Mouse (Mus musculus) hindbrain, embryonic 11.5 days (tissue): ENCODE measurements at regions not wholly inside any gene's neighbourhood (a gene's known extent, or its start where the extent isn't known, plus 50 kb on each side); places are given as distances from the start of the nearest gene placed in this dataset.
A peak's percentile ranks its signal among the peaks of the same experiment; 100 is the strongest.

Experiments used
- ATAC-seq: fragments of 200-750 bp; cut with Nextera tagmentation; 2 replicates; pipeline ENCODE4 v1.8.0; 2017; ENCODE audit warnings: mild to moderate bottlenecking, moderate TSS enrichment, moderate library complexity; ENCODE audit not compliant: low FRiP score
- DNase-seq: peaks from one replicate; pipeline ENCODE4 v3.0.0-alpha.2; 2015; ENCODE audit warnings: low spot score
- H3K27ac ChIP-seq: fragments of 300-500 bp; sonication (generic); 2 replicates; pipeline ENCODE4 v1.5.1; 2014; ENCODE audit warnings: mild to moderate bottlenecking, low read depth, low read length
- H3K27me3 ChIP-seq: fragments of 300-500 bp; sonication (generic); 2 replicates; pipeline ENCODE4 v1.6.1; 2014; ENCODE audit warnings: mild to moderate bottlenecking, low read length, moderate library complexity, mixed read lengths; ENCODE audit not compliant: control insufficient read depth, insufficient read depth
- H3K36me3 ChIP-seq: fragments of 300-500 bp; sonication (generic); 2 replicates; pipeline ENCODE4 v1.6.1; 2014; ENCODE audit warnings: mild to moderate bottlenecking, low read length, moderate library complexity, mixed read lengths; ENCODE audit not compliant: control insufficient read depth, insufficient read depth
- H3K4me1 ChIP-seq: fragments of 300-500 bp; sonication (generic); replicated peaks from 2 replicates; pipeline ENCODE4 v1.6.1; 2014; ENCODE audit warnings: low read length, mixed read lengths; ENCODE audit not compliant: control insufficient read depth, insufficient read depth
- H3K4me2 ChIP-seq: fragments of 300-500 bp; sonication (generic); replicated peaks from 2 replicates; pipeline ENCODE4 v1.6.1; 2014; ENCODE audit warnings: mild to moderate bottlenecking, low read depth, low read length
- H3K4me3 ChIP-seq: fragments of 300-500 bp; sonication (generic); 2 replicates; pipeline ENCODE4 v1.5.1; 2014; ENCODE audit warnings: low read depth, low read length
- H3K9ac ChIP-seq: fragments of 300-500 bp; sonication (generic); 2 replicates; pipeline ENCODE4 v1.6.1; 2014; ENCODE audit warnings: low read depth, low read length
- H3K9me3 ChIP-seq: fragments of 300-500 bp; sonication (generic); 2 replicates; pipeline ENCODE4 v1.6.1; 2016; ENCODE audit warnings: low read length; ENCODE audit not compliant: control insufficient read depth
- WGBS: fragments of 180-500 bp; shearing (Covaris S2); extraction: QIAGEN DNeasy Blood & Tissue Kit; methylation state at CpG from one replicate; pipeline ENCODE4 v1.1.7; 2014; 5-methylcytosine and 5-hydroxymethylcytosine counted together

GRCm38 (mm10) chr1:95762244-95762643 is 94.9 kb upstream of the St8sia4 start:
- H3K36me3 ChIP-seq: no peaks in the 10 kb centered on the region
- no peak overlapping the region for H3K9ac ChIP-seq
- H3K27me3 ChIP-seq: no peaks in the 10 kb centered on the region
- DNase-seq (peak; percentile 80), ATAC-seq (peak; percentile 51)
- no peaks in the 10 kb centered on the region for H3K4me1 ChIP-seq
- 5% methylated on average over 2 of the region's 2 CpGs for WGBS
- H3K27ac ChIP-seq: no peak overlapping the region
- H3K4me3 ChIP-seq: no peak overlapping the region
- no peaks in the 10 kb centered on the region for H3K9me3 ChIP-seq
- no peak overlapping the region for H3K4me2 ChIP-seq

DNA sequence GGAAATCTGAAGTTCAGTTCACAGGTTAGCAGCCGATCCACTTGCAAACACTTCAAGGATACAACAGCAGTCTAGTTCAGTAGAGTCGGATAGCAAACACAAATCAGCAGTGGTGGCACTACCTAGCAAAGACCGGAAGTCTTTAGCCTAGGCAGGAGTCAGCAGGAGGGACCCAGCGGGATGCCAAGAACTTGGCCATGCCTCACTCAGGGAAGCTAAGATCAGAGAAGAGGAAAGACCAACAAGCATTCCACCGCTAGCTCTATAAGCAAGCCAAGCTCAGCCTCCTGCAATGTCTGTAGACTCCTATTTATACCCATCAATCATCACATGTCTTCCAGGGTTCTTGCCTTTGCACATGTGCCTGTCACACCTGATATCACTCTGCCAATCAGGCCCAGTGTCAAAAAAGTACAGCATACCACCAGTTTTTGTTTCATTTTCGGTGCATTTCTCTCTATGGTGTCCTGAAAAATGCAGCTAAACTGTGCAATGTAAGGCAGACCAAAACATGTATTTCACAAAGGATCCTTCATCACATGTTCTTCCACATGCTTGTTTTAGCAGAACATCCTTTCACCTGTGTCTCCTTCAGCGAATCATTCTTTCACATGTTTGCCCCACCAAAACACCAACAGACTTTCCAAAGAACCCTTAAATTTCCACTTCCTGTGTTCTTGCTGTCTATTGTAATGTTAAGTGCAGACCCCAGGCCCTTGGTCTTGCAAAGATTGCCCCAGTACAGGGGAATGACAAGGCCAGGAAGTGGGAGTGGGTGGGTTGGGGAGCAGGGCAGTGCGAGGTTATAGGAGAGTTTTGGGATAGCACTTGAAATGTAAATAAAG is 86.9 kb upstream of the St8sia4 start:
- no peaks in the 10 kb centered on the region for H3K27me3 ChIP-seq
- no peak for ATAC-seq
- 76% methylated on average over 8 of the region's 8 CpGs for WGBS

DNA sequence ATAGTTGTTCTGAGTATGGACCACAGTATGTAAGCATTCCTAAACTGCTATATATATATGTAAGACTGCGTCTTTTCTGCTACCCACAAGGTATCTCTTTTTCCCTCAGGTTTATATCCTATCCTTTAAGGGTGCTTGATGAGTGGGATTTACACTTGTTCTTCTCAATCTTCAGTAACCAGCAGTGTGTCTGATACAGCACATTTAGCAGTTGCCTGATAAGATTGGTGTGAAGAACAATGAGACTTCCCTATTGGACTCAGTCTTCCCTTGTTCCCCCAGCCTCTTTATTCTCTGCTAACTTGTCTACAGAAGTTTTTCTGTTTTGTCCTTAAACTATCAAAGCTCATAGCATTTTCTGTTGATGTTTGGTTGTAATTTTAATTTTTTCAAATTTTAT is 86.1 kb upstream of the St8sia4 start:
- Histone ChIP-seq H3K27me3 (no peaks in the 10 kb centered on the region), H3K4me2 (no peak overlapping the region), H3K27ac (no peak overlapping the region), H3K9me3 (no peaks in the 10 kb centered on the region), H3K4me3 (no peak overlapping the region), H3K9ac (no peak overlapping the region), H3K36me3 (no peaks in the 10 kb centered on the region), H3K4me1 (no peaks in the 10 kb centered on the region)
- ATAC-seq (no peak), DNase-seq (no peak)
- WGBS: 93% methylated on average over 1 of the region's 1 CpGs

More for the DNA sequence above, 86.9 kb upstream of the St8sia4 start:
- Histone ChIP-seq H3K36me3 (no peaks in the 10 kb centered on the region), H3K4me3 (no peak overlapping the region), H3K9me3 (no peaks in the 10 kb centered on the region), H3K4me1 (no peaks in the 10 kb centered on the region), H3K4me2 (no peak overlapping the region), H3K27ac (no peak overlapping the region), H3K9ac (no peak overlapping the region)
- no peak for DNase-seq

- no peak overlapping the region for H3K4me2 ChIP-seq
- no peak for DNase-seq
- H3K27me3 ChIP-seq: no peaks in the 10 kb centered on the region
- H3K4me1 ChIP-seq: no peaks in the 10 kb centered on the region
- no peak for ATAC-seq
- WGBS: 89% methylated on average over 1 of the region's 1 CpGs
- H3K36me3 ChIP-seq: no peaks in the 10 kb centered on the region
- H3K9me3 ChIP-seq: no peaks in the 10 kb centered on the region
- no peak overlapping the region for H3K4me3 ChIP-seq
- no peak overlapping the region for H3K9ac ChIP-seq
- no peak overlapping the region for H3K27ac ChIP-seq
Measured at GRCm38 (mm10) chr1:95748940-95749339, 81.6 kb upstream of the St8sia4 start.

DNA sequence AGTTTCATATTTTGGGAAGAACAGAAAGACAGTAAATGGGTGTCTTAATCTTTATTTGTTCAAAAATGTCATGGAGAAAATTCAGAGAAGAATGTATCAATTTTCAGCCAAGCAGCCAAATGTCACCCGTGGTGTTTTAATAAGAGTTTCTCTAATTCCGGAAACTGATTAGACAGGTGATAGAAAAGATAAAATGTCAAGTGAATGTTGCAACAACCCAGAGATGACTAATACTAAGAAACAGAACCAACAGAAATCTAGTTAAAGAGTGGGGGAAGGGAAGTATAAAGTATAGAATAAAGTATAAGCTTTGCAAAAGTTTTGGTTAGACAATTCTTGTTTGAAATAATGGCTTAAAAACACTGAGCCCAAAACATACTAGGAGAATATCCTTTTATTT is 79.9 kb upstream of the St8sia4 start:
- Histone ChIP-seq H3K9me3 (no peaks in the 10 kb centered on the region), H3K4me1 (no peaks in the 10 kb centered on the region), H3K9ac (no peak overlapping the region), H3K4me3 (no peak overlapping the region), H3K4me2 (no peak overlapping the region), H3K27ac (no peak overlapping the region), H3K27me3 (no peaks in the 10 kb centered on the region), H3K36me3 (no peaks in the 10 kb centered on the region)
- ATAC-seq (no peak), DNase-seq (no peak)
- WGBS: 89% methylated on average over 2 of the region's 2 CpGs

DNA sequence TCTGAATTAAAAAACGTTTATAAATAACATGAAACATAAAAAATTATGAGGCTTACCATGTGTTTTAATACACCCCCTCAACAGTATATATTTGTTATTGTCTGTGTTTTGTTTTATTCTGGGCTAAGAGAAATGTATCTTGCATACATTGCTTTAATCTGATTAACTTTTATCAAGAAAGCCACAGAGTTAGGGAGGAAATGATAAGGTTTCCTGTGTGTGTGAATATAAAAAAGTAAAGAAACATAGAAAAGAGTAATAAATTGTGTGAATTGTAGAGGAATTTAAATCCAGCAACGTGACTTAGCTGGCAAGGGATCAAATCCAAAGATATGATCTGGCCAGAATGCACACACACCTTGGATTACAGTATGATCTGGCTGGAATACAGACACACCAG is 77.1 kb upstream of the St8sia4 start:
- Histone ChIP-seq H3K27ac (no peak overlapping the region), H3K4me2 (no peak overlapping the region), H3K4me1 (no peaks in the 10 kb centered on the region), H3K9me3 (no peaks in the 10 kb centered on the region), H3K36me3 (no peaks in the 10 kb centered on the region), H3K27me3 (no peaks in the 10 kb centered on the region), H3K9ac (no peak overlapping the region), H3K4me3 (no peak overlapping the region)
- ATAC-seq (no peak), DNase-seq (no peak)
- WGBS: 72% methylated on average over 2 of the region's 2 CpGs

- no peak overlapping the region for H3K4me2 ChIP-seq
- H3K27me3 ChIP-seq: no peaks in the 10 kb centered on the region
- ATAC-seq (no peak), DNase-seq (no peak)
- 87% methylated on average over 2 of the region's 2 CpGs for WGBS
- H3K27ac ChIP-seq: no peak overlapping the region
- H3K4me3 ChIP-seq: no peak overlapping the region
- H3K9me3 ChIP-seq: no peaks in the 10 kb centered on the region
- no peaks in the 10 kb centered on the region for H3K4me1 ChIP-seq
- H3K36me3 ChIP-seq: no peaks in the 10 kb centered on the region
- no peak overlapping the region for H3K9ac ChIP-seq
Measured at GRCm38 (mm10) chr1:95743334-95743733, 76.0 kb upstream of the St8sia4 start.

DNA sequence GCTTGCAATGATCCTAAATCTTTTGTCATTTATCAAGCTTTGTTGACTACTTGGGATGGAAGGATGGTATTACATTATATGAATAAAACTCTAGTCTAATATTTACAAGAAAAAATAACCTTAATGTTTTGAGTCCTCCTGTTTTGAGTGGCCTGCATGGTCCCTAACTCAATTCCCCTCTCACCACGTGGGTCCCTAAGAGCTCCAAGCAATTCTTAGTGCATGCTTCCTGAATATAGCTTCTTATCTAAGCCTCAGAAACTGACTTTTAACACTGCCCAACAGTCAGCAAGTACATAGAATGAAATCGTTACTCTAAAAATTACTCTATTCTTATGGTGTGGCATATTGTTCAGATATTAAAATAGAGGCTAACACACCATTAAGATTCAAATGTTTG is 52.1 kb upstream of the St8sia4 start:
- H3K9ac ChIP-seq: no peak overlapping the region
- DNase-seq (no peak), ATAC-seq (no peak)
- H3K4me1 ChIP-seq: no peaks in the 10 kb centered on the region
- no peaks in the 10 kb centered on the region for H3K9me3 ChIP-seq
- WGBS: 81% methylated on average over 2 of the region's 2 CpGs
- no peak overlapping the region for H3K4me2 ChIP-seq
- no peak overlapping the region for H3K27ac ChIP-seq
- no peak overlapping the region for H3K4me3 ChIP-seq
- H3K27me3 ChIP-seq: no peaks in the 10 kb centered on the region
- H3K36me3 ChIP-seq: no peaks in the 10 kb centered on the region

- DNase-seq: no peak
Measured at GRCm38 (mm10) chr1:95718794-95719193, 51.4 kb upstream of the St8sia4 start.

More at GRCm38 (mm10) chr1:95718794-95719193, 51.4 kb upstream of the St8sia4 start:
- H3K36me3 ChIP-seq: no peaks in the 10 kb centered on the region
- H3K9me3 ChIP-seq: no peaks in the 10 kb centered on the region
- H3K27ac ChIP-seq: no peak overlapping the region
- no peaks in the 10 kb centered on the region for H3K27me3 ChIP-seq
- H3K4me2 ChIP-seq: no peak overlapping the region
- no peak overlapping the region for H3K4me3 ChIP-seq
- ATAC-seq: no peak
- 100% methylated on average over 1 of the region's 1 CpGs for WGBS
- H3K4me1 ChIP-seq: no peaks in the 10 kb centered on the region
- no peak overlapping the region for H3K9ac ChIP-seq
